Mouse (Mus musculus) lung, adult 2 months (tissue): Measurements from ENCODE around the gene Tmem189.

Source experiments
- CTCF ChIP-seq: fragments of 200-500 bp; IDR thresholded peaks from 2 replicates; pipeline ENCODE4 v1.5.1; 2011; ENCODE audit warnings: mild to moderate bottlenecking, low read length, control low read depth; ENCODE audit not compliant: insufficient read depth
- POLR2A ChIP-seq: fragments of 200-500 bp; IDR thresholded peaks from 2 replicates; pipeline ENCODE4 v1.6.1; 2011; ENCODE audit warnings: low read depth, mild to moderate bottlenecking, control low read depth, low read length, borderline replicate concordance; ENCODE audit errors: extremely low read depth

GRCm38 (mm10) chr2:167671101-167671633, 18.5 kb downstream of the Tmem189 start:
- no peak for TF ChIP-seq CTCF
- no peak for TF ChIP-seq POLR2A
